ENCODE assay signal across 27 mouse cellular contexts in genomic region chr5:138864166-138864565, GRCm38 (mm10). TPM values are rescaled to one million over a fixed set of nuclear protein-coding genes. Genes with fewer than 3 reads are reported as not detected.
DNase-seq lines count a peak whose midpoint lies in the region; ATAC-seq and TF ChIP-seq lines count a peak whose summit lies in the region.
"Had no signal": no experiment of that assay in that cellular context is flagged by ENCODE, and none has a peak within 500 bp of the region (broad histone marks: within the 10 kb centered on the region; RNA-seq: fewer than 3 reads in every experiment).

No protein-coding gene starts in this region.

- no peak overlapping the region for H3K4me2 ChIP-seq in hindbrain, postnatal 0 days (ENCODE audit: low read depth, low read length)
- H3K4me2 ChIP-seq in hindbrain, embryonic 11.5 days (replicated peaks; ENCODE audit: low read depth, low read length) = no peak overlapping the region
- no peak overlapping the region for H3K4me2 ChIP-seq in liver, embryonic 11.5 days
- no peak overlapping the region for H3K4me2 ChIP-seq in liver, embryonic 12.5 days
- no peak overlapping the region for H3K4me2 ChIP-seq in lung, postnatal 0 days (replicated peaks; ENCODE audit: low read depth, low read length)
- H3K4me2 ChIP-seq in stomach, postnatal 0 days (replicated peaks; ENCODE audit: low read depth) = no peak overlapping the region
- H3K4me2 ChIP-seq: embryonic facial prominence, embryonic 15.5 days; heart, embryonic 12.5 days had no signal

- DNase-seq in hindbrain, postnatal 0 days (ENCODE audit: low spot score) = no peak
- no peak for DNase-seq in hindbrain, embryonic 11.5 days (ENCODE audit: low spot score)
- no peak for DNase-seq in liver, embryonic 11.5 days (ENCODE audit: low spot score)
- DNase-seq in lung, postnatal 0 days (ENCODE audit: low spot score) = no peak
- DNase-seq in lung, postnatal 4 days = no peak
- no peak for DNase-seq in stomach, postnatal 0 days (ENCODE audit: low spot score)
- no peak for DNase-seq in ovary, postnatal 10 days (ENCODE audit: low spot score)
- DNase-seq: adrenal gland, postnatal 14 days; embryo, embryonic 11 days; gastrocnemius, adult 2 months had no signal

- no peak overlapping the region for H3K27ac ChIP-seq in hindbrain, postnatal 0 days
- no peak overlapping the region for H3K27ac ChIP-seq in hindbrain, embryonic 11.5 days (ENCODE audit: low read depth, low read length)
- H3K27ac ChIP-seq in liver, embryonic 11.5 days (ENCODE audit: low read depth, low read length) = peak overlapping the region; percentile 27; the same call in 1 of the 2 replicates
- no peak overlapping the region for H3K27ac ChIP-seq in liver, embryonic 12.5 days
- no peak overlapping the region for H3K27ac ChIP-seq in lung, postnatal 0 days (ENCODE audit: low read length)
- peak overlapping the region; percentile 81 for H3K27ac ChIP-seq in stomach, postnatal 0 days (replicated peaks)
- H3K27ac ChIP-seq: embryonic facial prominence, embryonic 15.5 days; gastrocnemius, adult 2 months; hindbrain, embryonic 10.5 days had no signal

- H3K4me1 ChIP-seq in hindbrain, postnatal 0 days (ENCODE audit: insufficient read depth, low read length) = no peaks in the 10 kb centered on the region
- H3K4me1 ChIP-seq in hindbrain, embryonic 11.5 days (replicated peaks; ENCODE audit: control insufficient read depth, insufficient read depth, low read length) = no peaks in the 10 kb centered on the region
- H3K4me1 ChIP-seq in liver, embryonic 11.5 days (replicated peaks; ENCODE audit: control insufficient read depth, insufficient read depth, low read length) = 0 out of 2 replicates have a peak, but pooled peaks cover 3% of the 10 kb centered on the region
- 0 out of 2 replicates have a peak, but pooled peaks cover 8% of the 10 kb centered on the region for H3K4me1 ChIP-seq in liver, embryonic 12.5 days
- no peaks in the 10 kb centered on the region for H3K4me1 ChIP-seq in lung, postnatal 0 days (ENCODE audit: insufficient read depth, low read depth, low read length)
- peaks cover 3% of the 10 kb centered on the region; the same call in 1 of the 2 replicates for H3K4me1 ChIP-seq in stomach, postnatal 0 days (replicated peaks; ENCODE audit: control insufficient read depth, insufficient read depth)

- peak; percentile 43 for ATAC-seq in hindbrain, postnatal 0 days
- no peak for ATAC-seq in hindbrain, embryonic 11.5 days (ENCODE audit: low FRiP score)
- ATAC-seq in liver, embryonic 11.5 days (replicated peaks; ENCODE audit: low FRiP score) = no peak
- no peak for ATAC-seq in liver, embryonic 12.5 days
- 0 out of 2 replicates have a peak, but pooled peaks have one; percentile 11 for ATAC-seq in lung, postnatal 0 days
- ATAC-seq in stomach, postnatal 0 days (ENCODE audit: low FRiP score, low TSS enrichment) = no peak; the same call in 1 of the 2 replicates
- ATAC-seq: activated CD4-positive, CD25-positive, alpha-beta regulatory T cell, adult 4 months; forebrain, embryonic 14.5 days; Patski had no signal

- TF ChIP-seq CTCF in hindbrain, postnatal 0 days (IDR thresholded peaks at IDR 0.05; ENCODE audit: low read depth) = no peak
- TF ChIP-seq CTCF in lung, postnatal 0 days (IDR thresholded peaks at IDR 0.05) = no peak
- TF ChIP-seq CTCF in stomach, postnatal 0 days (IDR thresholded peaks at IDR 0.05; ENCODE audit: low read depth) = no peak

- H3K4me3 ChIP-seq in hindbrain, postnatal 0 days (ENCODE audit: low read length) = no peak overlapping the region
- H3K4me3 ChIP-seq in hindbrain, embryonic 11.5 days (ENCODE audit: low read depth, low read length) = no peak overlapping the region
- no peak overlapping the region for H3K4me3 ChIP-seq in liver, embryonic 11.5 days (ENCODE audit: low read depth, low read length)
- no peak overlapping the region for H3K4me3 ChIP-seq in liver, embryonic 12.5 days
- no peak overlapping the region for H3K4me3 ChIP-seq in lung, postnatal 0 days (ENCODE audit: low read depth, low read length)
- H3K4me3 ChIP-seq in stomach, postnatal 0 days (ENCODE audit: low read depth, low read length) = no peak overlapping the region
- H3K4me3 ChIP-seq: embryonic facial prominence, embryonic 15.5 days; erythroblast, embryonic 14.5 days; forebrain, embryonic 10.5 days; gastrocnemius, adult 2 months; heart, embryonic 12.5 days; hindbrain, embryonic 10.5 days had no signal

- no peak for TF ChIP-seq EP300 in lung, postnatal 0 days (IDR thresholded peaks at IDR 0.05)
- TF ChIP-seq EP300 in stomach, postnatal 0 days (optimal IDR thresholded peaks at IDR 0.05) = no peak

- H3K9me3 ChIP-seq in hindbrain, postnatal 0 days (ENCODE audit: low read length) = no peaks in the 10 kb centered on the region
- H3K9me3 ChIP-seq in hindbrain, embryonic 11.5 days (ENCODE audit: control insufficient read depth, low read length) = no peaks in the 10 kb centered on the region
- H3K9me3 ChIP-seq in liver, embryonic 11.5 days (ENCODE audit: control insufficient read depth, low read length) = no peaks in the 10 kb centered on the region
- H3K9me3 ChIP-seq in liver, embryonic 12.5 days (replicated peaks) = no peaks in the 10 kb centered on the region
- no peaks in the 10 kb centered on the region for H3K9me3 ChIP-seq in lung, postnatal 0 days (ENCODE audit: low read length)
- H3K9me3 ChIP-seq in stomach, postnatal 0 days (ENCODE audit: control insufficient read depth, low read length) = no peaks in the 10 kb centered on the region
- H3K9me3 ChIP-seq: embryonic facial prominence, embryonic 15.5 days; forebrain, embryonic 10.5 days; heart, embryonic 12.5 days; hindbrain, embryonic 10.5 days had no signal

- no peak overlapping the region for H3K9ac ChIP-seq in hindbrain, postnatal 0 days (replicated peaks; ENCODE audit: low read length)
- H3K9ac ChIP-seq in hindbrain, embryonic 11.5 days (ENCODE audit: low read depth, low read length) = no peak overlapping the region
- no peak overlapping the region for H3K9ac ChIP-seq in liver, embryonic 11.5 days (ENCODE audit: low read depth, low read length)
- no peak overlapping the region for H3K9ac ChIP-seq in liver, embryonic 12.5 days
- H3K9ac ChIP-seq in lung, postnatal 0 days (replicated peaks; ENCODE audit: low read depth) = no peak overlapping the region
- H3K9ac ChIP-seq in stomach, postnatal 0 days (ENCODE audit: low read length) = no peak overlapping the region
- H3K9ac ChIP-seq: embryonic facial prominence, embryonic 15.5 days; heart, embryonic 12.5 days had no signal

- no peaks in the 10 kb centered on the region for H3K27me3 ChIP-seq in hindbrain, postnatal 0 days (ENCODE audit: insufficient read depth, low read length)
- no peaks in the 10 kb centered on the region for H3K27me3 ChIP-seq in hindbrain, embryonic 11.5 days (ENCODE audit: control insufficient read depth, insufficient read depth, low read length)
- no peaks in the 10 kb centered on the region for H3K27me3 ChIP-seq in liver, embryonic 11.5 days (replicated peaks; ENCODE audit: control insufficient read depth, insufficient read depth, low read length)
- H3K27me3 ChIP-seq in liver, embryonic 12.5 days (replicated peaks) = no peaks in the 10 kb centered on the region
- no peaks in the 10 kb centered on the region for H3K27me3 ChIP-seq in lung, postnatal 0 days (replicated peaks; ENCODE audit: insufficient read depth, low read length)
- H3K27me3 ChIP-seq in stomach, postnatal 0 days (ENCODE audit: control insufficient read depth, insufficient read depth, low read length) = no peaks in the 10 kb centered on the region
- H3K27me3 ChIP-seq: CH12.LX; embryonic facial prominence, embryonic 15.5 days; heart, embryonic 12.5 days; Patski had no signal

- no peaks in the 10 kb centered on the region for H3K36me3 ChIP-seq in hindbrain, postnatal 0 days (ENCODE audit: insufficient read depth, low read length)
- no peaks in the 10 kb centered on the region for H3K36me3 ChIP-seq in hindbrain, embryonic 11.5 days (ENCODE audit: control insufficient read depth, insufficient read depth, low read length)
- H3K36me3 ChIP-seq in liver, embryonic 11.5 days (ENCODE audit: control insufficient read depth, insufficient read depth, low read length) = no peaks in the 10 kb centered on the region
- H3K36me3 ChIP-seq in liver, embryonic 12.5 days = no peaks in the 10 kb centered on the region
- H3K36me3 ChIP-seq in lung, postnatal 0 days (ENCODE audit: insufficient read depth, low read length) = no peaks in the 10 kb centered on the region
- H3K36me3 ChIP-seq in stomach, postnatal 0 days (ENCODE audit: control insufficient read depth, insufficient read depth, low read length) = no peaks in the 10 kb centered on the region
- H3K36me3 ChIP-seq: embryonic facial prominence, embryonic 15.5 days; forebrain, embryonic 10.5 days; heart, embryonic 12.5 days; hindbrain, embryonic 10.5 days had no signal

RNA-seq across cellular contexts. Expression of gene Gm5294, which starts 44.3 kb away (rescaled TPM):
- total RNA-seq in hindbrain, postnatal 0 days (2014; rRNA removed) = 1.0 TPM in 1 of 2 replicates, not detected in the other
- 0.48 and 0.59 TPM in 2 replicates for polyA plus RNA-seq in hindbrain, postnatal 0 days (2015; fragmentation: Nextera tagmentation; extraction: Ambion mirVana)
- 0.40 TPM in 1 of 2 replicates, not detected in the other for polyA plus RNA-seq in hindbrain, embryonic 11.5 days (2014; fragmentation: Nextera tagmentation; extraction: Ambion mirVana)
- polyA plus RNA-seq in liver, embryonic 11.5 days (2014; fragmentation: Nextera tagmentation; extraction: Ambion mirVana) = not detected in 2 replicates
- polyA plus RNA-seq in liver, embryonic 12.5 days (2016; fragmentation: Nextera tagmentation; extraction: Ambion mirVana) = not detected in 2 replicates
- not detected in 2 replicates for polyA plus RNA-seq in lung, postnatal 0 days (2015; fragmentation: Nextera tagmentation; extraction: Ambion mirVana)
- not detected in 2 replicates for polyA plus RNA-seq in stomach, postnatal 0 days (2015; fragmentation: Nextera tagmentation; extraction: Ambion mirVana)
- total RNA-seq: adrenal gland, adult 18-20 months; adrenal gland, postnatal 14 days; CH12.LX; common myeloid progenitor, adult 5-6 weeks; gastrocnemius, adult 2 months; gastrocnemius, postnatal 25 days; heart, adult 8-10 months; heart, postnatal 25 days had no signal
- polyA plus RNA-seq: activated CD4-positive, CD25-positive, alpha-beta regulatory T cell, adult 4 months; cerebellum, adult 2 months; embryonic facial prominence, embryonic 11.5 days; embryonic facial prominence, embryonic 15.5 days; erythroblast, embryonic 14.5 days; forebrain, embryonic 10.5 days; forebrain, embryonic 14.5 days; heart, embryonic 12.5 days; hindbrain, embryonic 10.5 days; Patski had no signal

Comparison
In these comparisons a context has a peak if more than half of its experiments do, and no peak if none do; other contexts are left out.
1. ATAC-seq: peak in hindbrain, postnatal 0 days (single experiment) and lung, postnatal 0 days (single experiment); none in hindbrain, embryonic 11.5 days (single experiment), liver, embryonic 11.5 days (single experiment), liver, embryonic 12.5 days (single experiment) and stomach, postnatal 0 days (single experiment).
2. H3K27ac ChIP-seq: peak in liver, embryonic 11.5 days (single experiment) and stomach, postnatal 0 days (single experiment); none in hindbrain, postnatal 0 days (single experiment), hindbrain, embryonic 11.5 days (single experiment), liver, embryonic 12.5 days (single experiment) and lung, postnatal 0 days (single experiment).